Mouse (Mus musculus) spleen, postnatal 4 days (tissue): ENCODE results near the gene Pfkfb3.
"Not testable (repeated sequence)": the region's sequence is repeated elsewhere in the genome, so short reads cannot be mapped to it uniquely, and the experiment has no call there.

Experiments
- DNase-seq, 2 experiments: peaks; one replicate each; pipeline ENCODE4 v3.0.0; 2022; ENCODE audit warnings: low spot score in 2 of 2

Gene Pfkfb3

GRCm38 (mm10) chr2:11551726-11552125, 2.2 kb downstream of the Pfkfb3 start:
- DNase-seq: no peak

GRCm38 (mm10) chr2:11548508-11548907, 5.4 kb downstream of the Pfkfb3 start:
- no peak for DNase-seq

- DNase-seq: no peak
Observed at GRCm38 (mm10) chr2:11547609-11548008, 6.3 kb downstream of the Pfkfb3 start.

- DNase-seq: no peak
Observed at GRCm38 (mm10) chr2:11546091-11546490, 7.8 kb downstream of the Pfkfb3 start.

GRCm38 (mm10) chr2:11545380-11545779, 8.5 kb downstream of the Pfkfb3 start:
- DNase-seq: no peak

GRCm38 (mm10) chr2:11544342-11544741, 9.5 kb downstream of the Pfkfb3 start:
- DNase-seq: no peak

GRCm38 (mm10) chr2:11543158-11543557, 10.7 kb downstream of the Pfkfb3 start:
- no peak for DNase-seq

- DNase-seq: peak; percentile 71 to 87
Observed at GRCm38 (mm10) chr2:11542640-11543039, 11.2 kb downstream of the Pfkfb3 start.

GRCm38 (mm10) chr2:11542121-11542520, 11.8 kb downstream of the Pfkfb3 start:
- DNase-seq: no peak

- not testable (repeated sequence) for DNase-seq
Observed at GRCm38 (mm10) chr2:11541528-11541927, 12.3 kb downstream of the Pfkfb3 start.

GRCm38 (mm10) chr2:11535966-11536365, 17.9 kb downstream of the Pfkfb3 start:
- DNase-seq: no peak

GRCm38 (mm10) chr2:11535412-11535928, 18.4 kb downstream of the Pfkfb3 start:
- peak; percentile 86 to 90 for DNase-seq

- no peak for DNase-seq
Observed at GRCm38 (mm10) chr2:11534826-11535225, 19.1 kb downstream of the Pfkfb3 start.

GRCm38 (mm10) chr2:11530101-11530500, 23.8 kb downstream of the Pfkfb3 start:
- DNase-seq: no peak

- no peak for DNase-seq
Observed at GRCm38 (mm10) chr2:11526063-11526462, 27.8 kb downstream of the Pfkfb3 start.

GRCm38 (mm10) chr2:11524736-11525135, 29.1 kb downstream of the Pfkfb3 start:
- DNase-seq: no peak

GRCm38 (mm10) chr2:11521758-11522157, 32.1 kb downstream of the Pfkfb3 start:
- DNase-seq: no peak

- no peak for DNase-seq
Observed at GRCm38 (mm10) chr2:11520786-11521185, 33.1 kb downstream of the Pfkfb3 start.

GRCm38 (mm10) chr2:11515828-11516227, 38.0 kb downstream of the Pfkfb3 start:
- no peak for DNase-seq

GRCm38 (mm10) chr2:11513057-11513967, 40.6 kb downstream of the Pfkfb3 start:
- DNase-seq: peak in 1 of 2 experiments; percentile 31

GRCm38 (mm10) chr2:11512127-11512526, 41.8 kb downstream of the Pfkfb3 start:
- DNase-seq: no peak

- DNase-seq: no peak
Observed at GRCm38 (mm10) chr2:11503736-11504135, 50.1 kb downstream of the Pfkfb3 start.

GRCm38 (mm10) chr2:11502901-11503431, 50.9 kb downstream of the Pfkfb3 start:
- peak; percentile 46 to 69 for DNase-seq
